Mouse (Mus musculus) right cerebral cortex, adult 2 months (tissue): Measurements from ENCODE around the gene Lypd3.
A peak's percentile ranks its signal among the peaks of the same experiment; 100 is the strongest.
"Not testable (repeated sequence)": the region's sequence is repeated elsewhere in the genome, so short reads cannot be mapped to it uniquely, and the experiment has no call there.

Source experiments
- DNase-seq, 2 experiments: peaks; one replicate each; pipeline ENCODE4 v3.0.0; 2021 to 2022; ENCODE audit warnings: low spot score in 2 of 2

Lypd3 gene

GRCm38 (mm10) chr7:24661118-24661904 is 25.0 kb downstream of the Lypd3 start:
- DNase-seq: no peak

DNA sequence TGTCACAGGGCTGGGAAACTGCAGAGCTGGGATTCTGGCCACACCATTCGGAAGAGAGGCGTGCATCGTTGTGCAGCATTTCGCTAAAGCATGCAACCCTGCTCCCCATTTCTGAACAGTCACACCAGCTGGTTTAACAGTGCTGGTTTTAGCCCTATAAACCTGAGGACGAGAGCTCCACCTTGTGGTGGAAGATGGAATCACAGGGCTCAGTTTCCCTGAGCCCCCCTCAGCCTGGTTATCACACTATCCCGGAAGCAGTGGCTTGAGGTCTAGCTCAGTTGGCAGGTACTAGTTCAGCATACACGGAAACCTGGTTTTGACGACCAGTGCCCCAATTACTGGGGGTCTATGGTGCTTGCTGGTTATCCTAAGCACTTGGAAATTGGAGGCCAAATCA is 26.2 kb downstream of the Lypd3 start:
- DNase-seq: peak; percentile 73 to 76

DNA sequence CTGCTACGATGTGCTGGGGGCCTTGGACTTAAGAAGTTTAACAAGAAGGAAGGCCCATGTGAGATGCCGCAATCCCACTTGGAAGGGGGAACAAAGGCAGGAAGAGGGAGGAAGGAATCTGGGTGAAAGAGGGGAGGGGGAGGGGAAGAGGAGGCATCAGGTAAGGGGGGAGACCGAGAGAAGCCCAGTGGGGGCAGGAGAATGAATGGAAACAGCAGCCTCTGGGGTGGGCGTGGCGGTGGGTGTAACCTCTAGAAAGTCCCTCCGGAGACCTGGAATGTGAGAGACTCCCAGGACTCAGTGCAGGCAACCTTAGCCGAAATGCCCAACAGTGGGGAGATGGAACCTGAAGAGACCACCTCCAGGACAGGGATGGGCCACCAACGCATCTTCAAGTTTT is 28.0 kb downstream of the Lypd3 start:
- no peak for DNase-seq

GRCm38 (mm10) chr7:24664959-24665358 is 28.6 kb downstream of the Lypd3 start:
- no peak for DNase-seq

DNA sequence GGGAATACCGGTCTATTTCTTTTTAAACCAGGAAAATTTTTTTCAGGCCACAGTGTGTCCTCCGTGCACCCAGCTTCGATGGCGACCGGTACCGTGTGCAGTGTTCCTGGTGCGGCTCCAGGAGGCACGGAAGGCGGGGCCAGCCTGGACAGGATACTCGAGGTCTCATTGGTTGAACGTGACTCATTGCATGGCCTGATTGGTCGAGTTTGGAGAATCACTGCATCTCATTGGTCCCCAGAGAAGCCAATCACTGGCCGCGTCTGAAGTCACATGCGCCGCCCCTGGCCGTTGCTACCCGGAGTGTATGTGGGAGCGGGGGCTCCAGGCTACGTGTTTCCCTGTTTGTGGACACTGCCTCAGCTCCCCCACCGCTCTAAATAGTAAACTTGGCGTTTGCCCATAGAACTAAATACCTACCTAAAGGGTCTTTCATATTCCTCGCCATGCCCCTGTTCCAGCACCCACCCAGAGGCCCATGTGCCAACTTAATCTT is 35.6 kb downstream of the Lypd3 start:
- no peak for DNase-seq

GRCm38 (mm10) chr7:24676575-24676974 is 40.2 kb downstream of the Lypd3 start, which contains the start of gene Tex101:
Gene Tex101, minus strand, starts transcription at chr7:24676675.
- DNase-seq: no peak

GRCm38 (mm10) chr7:24684121-24684520 is 47.8 kb downstream of the Lypd3 start:
- not testable (repeated sequence) for DNase-seq

- not testable (repeated sequence) for DNase-seq
These were observed 51.2 kb downstream of the Lypd3 start for GRCm38 (mm10) chr7:24687519-24687918.
